Mouse (Mus musculus): ENCODE measurements around the gene Gm11567.

- no peak for TF ChIP-seq POLR2A (IDR thresholded peaks at IDR 0.05; ENCODE audit: borderline replicate concordance, insufficient read depth, low read length)
- TF ChIP-seq CTCF (IDR thresholded peaks at IDR 0.05; ENCODE audit: borderline replicate concordance, insufficient read depth, low read depth, low read length), result no peak
These were observed 35.5 kb downstream of the Gm11567 start, which contains the start of gene Gm11565 for GRCm38 (mm10) chr11:99914451-99914850.
